Mouse (Mus musculus) right cerebral cortex, adult 2 months (tissue): Measurements from ENCODE around the gene Rasgef1b.
A peak's percentile ranks its signal among the peaks of the same experiment; 100 is the strongest.

Source experiments
- DNase-seq, 2 experiments: peaks; one replicate each; pipeline ENCODE4 v3.0.0; 2021 to 2022; ENCODE audit warnings: low spot score in 2 of 2

Rasgef1b gene

DNA sequence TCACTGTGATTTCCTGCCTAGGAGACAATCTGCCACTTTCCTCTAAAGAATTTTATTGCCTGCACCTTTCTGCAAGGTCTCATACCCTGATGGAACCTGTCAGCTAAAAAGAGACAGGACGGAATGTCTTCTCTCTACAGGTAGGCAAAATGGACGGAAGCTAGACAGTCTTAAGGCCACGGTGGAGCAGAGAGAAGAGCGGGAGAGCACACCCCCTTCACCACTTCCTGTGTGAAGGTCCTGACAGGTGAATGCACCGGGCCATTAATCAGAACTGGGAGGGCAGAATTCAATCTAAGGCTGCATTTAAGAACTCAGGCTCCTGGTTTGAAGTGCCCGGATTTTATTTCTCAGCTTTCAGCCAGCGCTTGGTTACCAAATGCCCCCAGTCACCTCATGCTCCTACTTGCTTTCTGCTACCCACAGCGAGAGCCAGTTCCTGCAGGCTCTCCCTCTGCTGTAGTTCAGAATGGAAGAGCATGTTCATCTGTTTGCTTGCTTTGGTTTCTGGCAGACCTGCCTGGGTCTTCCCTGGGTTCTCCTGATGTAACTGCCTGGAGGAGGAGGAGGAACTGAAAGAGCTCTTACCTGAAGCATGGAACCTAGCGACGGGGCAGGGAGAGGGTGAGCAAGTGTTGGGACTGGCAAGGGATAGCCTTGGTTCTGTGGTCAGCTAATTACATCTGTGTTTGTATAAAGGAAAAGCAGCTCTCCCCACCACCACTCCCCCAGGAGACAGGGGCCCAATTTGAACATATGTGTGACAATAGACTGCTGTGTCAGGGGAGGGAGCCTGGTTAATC is 233.3 kb downstream of the Rasgef1b start:
- DNase-seq = no peak

DNA sequence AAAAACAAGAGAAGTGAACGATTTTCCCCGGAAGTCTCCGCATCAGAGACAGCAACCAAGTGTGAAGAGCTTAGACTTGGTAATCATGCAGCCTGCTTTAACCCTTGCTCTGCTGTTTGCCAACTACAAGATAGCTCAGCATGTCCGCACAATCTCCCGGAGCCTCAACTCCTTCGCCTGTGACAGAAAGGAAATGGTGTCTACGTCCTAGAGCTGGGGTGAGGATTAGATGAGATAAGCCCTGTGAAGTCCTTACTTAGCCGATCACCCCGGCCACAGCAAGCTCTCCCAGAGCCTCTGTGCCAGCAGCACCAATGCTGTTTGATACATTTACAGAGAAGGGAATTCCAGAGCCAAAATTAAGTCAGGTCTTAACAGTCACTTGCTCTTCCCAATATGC is 235.0 kb downstream of the Rasgef1b start:
- no peak for DNase-seq

DNA sequence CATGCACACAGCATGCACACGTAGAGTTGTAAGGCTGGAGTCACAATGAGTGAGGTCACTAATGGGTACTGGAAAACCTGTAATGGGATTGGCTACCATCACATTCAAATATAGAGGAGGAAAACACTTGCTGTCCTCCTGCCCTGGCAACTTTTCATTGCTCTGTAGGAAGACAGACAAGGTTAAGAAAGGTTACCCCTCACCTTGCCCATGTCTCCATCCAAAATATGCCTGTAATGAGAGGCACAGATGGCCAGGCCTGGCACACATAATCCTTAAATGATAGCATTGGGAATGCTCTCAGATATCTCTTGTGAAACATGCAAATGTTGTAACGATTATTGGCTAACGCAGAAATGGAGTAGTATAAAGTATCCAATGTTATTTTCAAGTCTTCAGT is 235.8 kb downstream of the Rasgef1b start:
- DNase-seq = no peak

DNA sequence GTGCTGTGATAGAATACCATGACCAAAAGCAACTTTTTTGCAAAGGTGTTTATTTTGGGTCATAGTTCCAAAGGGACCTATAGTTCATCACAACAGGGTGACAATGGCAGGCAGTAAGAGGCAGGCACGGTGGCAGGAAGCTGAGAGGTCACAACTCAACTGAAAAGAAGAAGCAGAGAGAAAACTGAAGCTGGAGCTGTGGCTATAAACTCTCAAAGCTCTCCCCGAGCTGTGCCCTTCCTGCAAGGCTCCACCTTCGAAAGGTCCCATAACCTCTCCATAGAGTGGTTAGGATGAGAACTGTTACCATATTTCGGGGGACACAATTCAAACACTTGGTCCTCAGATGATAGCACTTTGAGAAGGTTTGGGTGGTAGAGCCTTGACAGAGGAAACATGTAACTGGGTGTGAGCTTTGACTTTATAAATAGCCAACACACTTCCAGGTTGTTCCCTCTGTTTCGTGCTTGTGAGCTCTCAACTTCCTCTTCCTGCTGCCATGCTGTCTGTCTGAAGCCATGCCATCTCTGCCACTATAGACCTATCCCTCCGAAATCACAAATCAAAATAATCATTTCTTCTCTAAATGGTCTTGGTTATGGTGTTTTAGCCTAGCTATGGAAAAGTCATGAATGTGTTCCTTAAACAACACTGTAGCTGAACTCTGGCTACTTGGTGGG is 240.2 kb downstream of the Rasgef1b start:
- DNase-seq = no peak

DNA sequence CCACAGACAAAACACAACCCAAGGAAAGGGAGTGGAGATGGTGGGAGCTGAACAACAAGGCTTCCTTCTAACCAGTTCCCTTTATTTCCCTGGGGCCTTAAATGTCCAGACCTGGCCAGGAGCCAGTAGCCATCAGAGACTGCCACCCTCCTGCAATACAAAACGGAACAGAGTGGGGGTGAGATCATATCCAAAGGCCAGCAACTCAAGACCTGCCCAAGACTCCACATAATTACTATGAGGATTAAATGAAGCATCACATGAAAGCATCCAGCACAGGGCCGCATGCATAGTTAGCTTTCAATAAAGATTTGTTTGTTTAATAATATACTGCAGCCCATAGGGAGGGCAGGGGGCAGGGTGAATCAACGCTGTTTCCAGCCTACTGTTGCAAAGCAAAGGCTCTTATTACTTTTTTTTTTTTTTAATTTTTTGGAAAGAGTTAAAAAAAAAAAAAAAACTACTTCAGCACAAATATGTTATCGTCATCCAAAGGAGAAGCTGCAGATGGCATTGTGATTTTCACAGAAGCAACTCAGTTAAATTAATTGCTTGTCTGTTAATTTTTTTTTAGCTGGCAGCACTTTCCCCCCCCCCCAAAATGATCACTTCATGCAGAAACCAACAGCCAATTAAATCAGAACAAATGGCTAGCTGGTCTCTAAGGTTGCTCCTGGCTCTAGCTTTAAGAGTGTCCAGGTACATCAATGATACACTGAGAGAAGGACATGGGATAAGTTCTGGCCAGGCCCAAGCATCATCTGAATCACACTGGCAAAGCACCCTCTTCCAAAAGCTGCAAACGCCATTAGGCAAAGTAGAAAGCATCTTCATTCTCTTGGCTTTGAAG is 241.6 kb downstream of the Rasgef1b start:
- no peak for DNase-seq

DNA sequence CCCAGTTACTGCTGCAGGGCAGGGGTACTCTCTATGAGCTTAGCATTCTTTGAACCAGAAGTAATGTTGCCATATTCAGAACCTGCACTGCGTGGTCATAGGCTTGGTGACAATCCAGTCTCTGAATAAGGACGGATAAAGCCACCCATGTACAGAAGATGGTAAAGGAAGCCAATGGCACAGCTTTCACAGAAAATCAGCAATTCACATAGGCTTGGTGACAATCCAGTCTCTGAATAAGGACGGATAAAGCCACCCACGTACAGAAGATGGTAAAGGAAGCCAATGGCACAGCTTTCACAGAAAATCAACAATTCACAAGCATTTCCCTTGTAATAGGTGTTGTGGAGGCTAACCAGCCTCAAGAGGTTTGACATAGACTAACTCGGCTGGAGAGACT is 245.7 kb downstream of the Rasgef1b start:
- no peak for DNase-seq

DNA sequence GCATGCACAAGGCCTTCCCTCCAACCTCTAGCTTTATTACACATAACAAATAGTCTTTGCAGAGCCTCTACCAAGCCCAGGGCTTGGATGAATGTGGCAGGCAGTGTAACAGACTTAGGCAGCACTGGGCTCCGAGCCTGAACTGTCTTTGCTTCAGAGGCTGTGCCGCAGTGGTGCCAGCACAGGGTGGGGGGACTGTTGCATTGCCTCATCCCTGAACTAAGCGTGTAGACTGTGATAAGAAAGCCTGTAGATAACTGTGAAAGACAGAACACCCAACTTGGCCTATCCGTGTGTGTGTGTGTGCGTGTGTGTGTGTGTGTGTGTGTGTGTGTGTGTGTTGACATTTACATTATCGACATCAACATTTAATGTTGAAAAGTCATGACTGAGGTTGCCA is 246.3 kb downstream of the Rasgef1b start:
- DNase-seq = no peak

DNA sequence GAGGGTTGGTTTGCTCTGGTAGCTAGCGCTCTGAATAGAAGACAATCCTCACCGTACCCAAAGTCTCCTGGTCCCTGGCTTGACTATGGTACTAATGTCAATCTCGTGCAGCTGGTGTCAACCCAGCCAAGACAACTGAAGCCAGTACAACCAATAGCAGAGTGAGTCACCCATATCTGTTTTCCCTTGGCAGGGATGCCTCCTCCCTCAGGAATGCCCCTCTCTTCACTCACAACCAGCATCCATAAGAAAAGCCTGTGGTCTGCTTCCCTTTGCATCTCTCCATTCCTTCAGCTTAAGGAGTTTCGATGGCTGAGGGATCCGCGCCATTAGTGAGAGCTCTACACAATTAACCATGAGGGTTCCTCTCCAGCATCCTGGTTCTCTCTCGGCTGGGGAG is 246.8 kb downstream of the Rasgef1b start:
- DNase-seq = no peak

DNA sequence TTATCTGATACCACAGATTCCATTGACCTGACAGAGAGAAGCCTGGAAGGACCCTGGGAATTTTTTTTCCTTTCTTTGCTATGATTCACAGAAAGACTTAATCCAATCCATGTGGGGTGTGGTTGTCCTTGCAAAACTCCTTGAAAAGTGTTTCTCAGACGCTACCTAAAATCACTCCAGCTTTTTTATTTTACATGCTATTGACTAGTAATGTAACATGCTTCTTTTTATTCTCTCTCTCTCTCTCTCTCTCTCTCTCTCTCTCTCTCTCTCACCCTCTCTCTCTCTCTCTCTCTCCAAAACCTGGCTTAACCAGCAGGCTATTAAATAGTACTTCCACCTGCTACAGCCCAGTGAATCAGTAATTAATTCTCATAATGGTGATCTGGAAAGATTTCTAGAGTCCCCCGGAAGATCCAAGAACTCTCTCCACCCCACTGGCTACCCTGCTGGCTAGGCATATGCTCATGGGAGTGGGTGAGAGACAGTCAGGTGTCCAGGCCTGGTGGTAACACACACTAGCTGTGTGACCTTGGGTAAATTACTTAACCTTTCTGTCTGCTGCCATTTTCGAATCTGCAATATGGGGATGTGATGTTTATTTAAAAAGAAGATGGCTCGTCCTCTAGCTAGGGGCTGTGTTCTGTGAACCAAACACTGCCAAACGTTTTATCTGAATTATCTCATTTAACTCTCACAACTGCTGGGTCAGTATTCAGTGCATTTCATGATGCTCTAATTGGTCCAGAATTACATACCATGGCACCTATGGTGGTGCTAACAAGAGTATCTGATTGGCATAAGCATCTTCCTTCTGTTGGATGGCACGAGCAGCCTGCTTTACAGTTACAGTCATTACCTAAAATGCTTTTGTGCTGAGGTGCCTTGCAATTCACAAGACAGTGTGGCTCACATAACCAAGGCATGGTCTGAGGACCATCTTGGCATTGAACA is 248.5 kb downstream of the Rasgef1b start:
- no peak for DNase-seq

DNA sequence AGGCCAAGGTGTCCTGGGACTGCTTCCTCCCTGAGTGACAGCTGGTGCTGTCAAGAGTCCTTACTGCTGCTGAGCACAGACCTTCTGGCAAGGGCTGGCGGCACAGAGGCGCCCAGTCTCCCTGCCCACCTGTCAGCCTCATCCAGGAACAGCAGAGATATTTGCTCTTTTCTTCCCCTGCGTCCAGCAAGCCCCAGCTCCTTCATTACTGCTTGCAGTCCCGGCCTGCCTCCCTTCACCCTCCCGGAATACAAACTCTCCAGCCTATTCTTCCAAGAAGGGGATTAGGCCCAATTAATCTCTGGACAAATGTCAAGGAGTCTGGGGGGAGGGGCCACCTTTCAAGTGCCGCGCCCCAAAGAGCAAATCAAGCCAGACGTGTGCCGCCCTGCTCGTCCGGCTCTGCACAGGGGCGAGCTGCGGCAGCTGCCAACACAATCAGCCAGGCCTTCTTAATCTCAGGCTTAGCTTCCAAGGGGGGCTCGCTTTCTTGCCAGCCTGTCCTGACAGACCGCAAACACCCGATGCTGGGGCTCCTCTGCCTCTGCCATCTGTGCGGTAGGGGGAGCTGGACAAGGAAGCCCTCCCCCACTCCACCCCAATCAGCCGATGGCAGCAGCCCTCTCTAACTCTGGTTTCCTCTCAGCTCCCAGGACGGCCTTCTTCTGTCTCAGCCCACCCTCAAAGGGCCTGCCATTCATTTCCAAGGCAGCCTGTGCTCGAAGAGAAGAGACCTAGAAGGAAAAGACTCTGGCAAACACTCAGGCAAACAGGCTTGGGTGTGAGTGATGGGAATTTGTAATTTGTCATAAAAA is 249.4 kb downstream of the Rasgef1b start:
- peak; percentile 39 to 63 for DNase-seq

DNA sequence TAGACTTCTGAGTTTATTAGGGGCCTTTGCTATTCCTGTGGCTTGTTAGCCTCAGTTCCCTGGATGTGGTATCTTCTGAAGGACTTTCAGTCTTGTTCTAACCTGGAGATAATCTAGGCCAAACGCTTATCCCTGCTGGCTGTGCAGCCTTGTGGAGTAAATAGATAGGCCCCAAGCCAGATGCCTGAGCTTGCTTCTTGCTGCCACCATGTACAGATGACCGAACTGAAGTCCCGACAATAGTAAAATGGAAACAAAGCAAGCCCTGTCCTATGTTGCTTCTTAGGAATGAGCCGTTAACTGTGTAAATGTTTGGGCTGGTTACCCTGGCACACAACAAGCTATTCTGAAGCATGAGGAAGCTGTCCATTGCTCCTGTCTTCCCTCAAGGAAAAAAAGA is 250.1 kb downstream of the Rasgef1b start:
- DNase-seq = no peak

DNA sequence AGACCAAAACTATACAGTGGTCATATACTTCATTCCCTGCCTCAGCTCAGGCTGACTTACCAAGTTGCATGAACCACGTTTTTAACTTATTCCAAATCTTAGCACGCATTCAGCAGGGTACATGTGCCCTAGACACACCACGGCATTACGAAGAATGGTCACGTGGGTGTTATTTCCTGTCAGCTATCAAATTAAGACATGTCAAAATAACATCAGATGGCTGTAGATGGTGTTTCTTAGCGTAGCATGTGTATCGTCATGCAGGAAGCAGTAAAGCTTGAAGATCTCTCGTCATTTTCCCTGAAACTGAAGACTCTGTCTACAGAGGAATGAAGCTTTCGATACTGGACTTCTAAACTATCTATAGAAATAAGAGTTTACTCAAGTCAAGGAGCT is 251.4 kb downstream of the Rasgef1b start:
- DNase-seq = no peak

DNA sequence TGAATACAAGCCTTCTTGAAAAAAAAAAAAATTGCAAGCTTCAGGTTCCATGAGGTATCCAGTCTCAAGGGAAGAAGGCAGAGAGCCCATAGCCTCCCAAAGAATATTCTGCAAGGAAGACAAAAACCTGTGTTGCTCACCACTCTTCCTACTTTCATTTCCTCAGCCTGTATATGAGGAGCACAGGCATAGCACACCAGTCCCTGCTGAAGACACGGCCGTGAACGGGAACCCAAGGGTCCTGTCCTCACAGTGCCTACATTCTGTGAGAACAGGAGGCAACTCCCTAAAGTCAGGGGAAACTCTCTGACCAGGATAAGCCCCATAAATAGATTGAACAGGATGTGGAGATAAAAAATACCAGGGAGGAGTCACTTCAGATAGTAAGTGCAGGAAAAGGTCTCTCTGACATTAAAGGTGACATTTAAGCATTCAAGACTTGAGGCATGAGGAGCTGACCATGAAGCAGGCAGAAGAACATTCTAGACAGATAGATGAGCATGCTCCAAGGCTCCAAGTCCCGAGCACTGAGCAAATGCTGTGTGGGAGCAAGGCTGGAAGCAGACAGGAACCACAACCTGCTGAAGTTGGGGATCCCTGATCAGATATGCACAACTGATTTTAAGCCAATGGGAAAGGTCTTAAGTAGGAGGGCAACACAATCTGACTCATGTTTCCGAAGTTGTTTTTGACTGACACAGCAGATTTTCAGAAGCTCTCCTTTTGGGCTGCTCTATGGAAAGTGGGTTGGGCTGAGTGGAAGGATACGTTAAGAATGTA is 252.0 kb downstream of the Rasgef1b start:
- no peak for DNase-seq

DNA sequence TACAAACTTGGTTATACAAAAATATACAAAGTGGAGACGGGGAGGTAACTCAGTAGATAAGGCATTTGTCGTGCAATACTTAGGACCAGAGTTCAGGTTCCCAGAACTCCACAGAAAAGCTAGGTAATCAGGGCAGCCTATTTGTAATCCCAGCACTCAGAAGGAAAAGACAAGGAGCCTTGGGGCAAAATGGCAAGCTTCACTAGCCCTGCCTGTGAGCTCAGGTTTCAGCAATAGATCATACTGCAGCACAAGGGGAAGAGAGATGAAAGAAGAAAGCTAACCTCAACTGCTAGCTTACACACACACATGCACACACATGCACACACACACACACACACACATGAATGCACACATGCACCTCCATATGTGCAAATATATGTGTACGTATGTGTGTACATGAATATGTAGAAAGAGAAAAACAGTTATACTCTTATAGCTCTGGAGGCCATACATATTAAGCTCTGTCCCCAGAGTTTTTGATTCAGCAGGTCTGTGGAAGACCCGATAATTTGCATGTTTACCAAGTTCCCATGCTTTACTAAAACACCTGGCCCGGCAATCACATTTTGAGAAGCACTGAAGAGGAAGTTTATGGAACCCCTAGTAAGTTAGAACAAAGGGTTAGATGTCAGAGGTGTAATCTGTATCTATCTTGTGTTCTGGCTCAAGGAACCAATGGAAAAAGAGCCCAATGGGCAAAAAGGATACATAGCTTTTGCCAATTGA is 256.1 kb downstream of the Rasgef1b start:
- DNase-seq = no peak

DNA sequence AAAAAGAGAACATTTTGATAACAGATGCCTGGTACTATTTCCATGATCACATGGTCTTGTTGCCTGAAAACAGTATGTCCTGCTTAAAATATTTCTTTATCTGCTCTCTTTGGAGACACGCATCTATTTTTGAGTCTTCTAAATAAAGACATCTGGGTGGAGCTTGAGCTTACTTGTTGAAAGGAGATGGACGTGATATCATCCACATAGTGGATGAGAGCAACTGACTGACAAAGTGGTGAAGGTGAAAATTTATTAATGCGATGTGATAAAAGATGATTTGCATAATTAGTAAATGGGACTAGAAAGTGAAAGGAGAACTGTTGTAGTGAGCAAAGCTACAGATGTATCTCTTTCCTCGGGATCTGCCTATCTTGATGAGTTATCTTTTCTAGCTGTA is 257.1 kb downstream of the Rasgef1b start:
- DNase-seq = no peak

DNA sequence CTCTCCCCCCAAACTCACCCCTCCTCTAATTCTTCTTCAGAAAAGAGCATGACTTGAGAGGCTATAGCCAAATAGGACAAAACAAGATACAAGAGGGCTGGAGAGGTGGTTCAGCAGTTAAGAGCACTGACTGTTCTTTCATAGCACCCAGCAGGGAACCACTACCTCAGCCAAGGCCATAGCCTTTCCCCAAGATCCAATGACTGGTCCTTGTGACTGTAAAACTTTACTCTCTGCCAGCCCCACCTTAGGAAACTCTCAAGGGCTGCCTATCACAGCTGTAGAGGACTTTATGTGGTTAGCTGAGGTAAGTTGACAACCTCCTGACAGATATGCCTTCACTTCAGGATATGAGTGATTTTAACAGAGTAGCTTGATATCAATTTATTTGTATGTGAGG is 258.3 kb downstream of the Rasgef1b start:
- no peak for DNase-seq

DNA sequence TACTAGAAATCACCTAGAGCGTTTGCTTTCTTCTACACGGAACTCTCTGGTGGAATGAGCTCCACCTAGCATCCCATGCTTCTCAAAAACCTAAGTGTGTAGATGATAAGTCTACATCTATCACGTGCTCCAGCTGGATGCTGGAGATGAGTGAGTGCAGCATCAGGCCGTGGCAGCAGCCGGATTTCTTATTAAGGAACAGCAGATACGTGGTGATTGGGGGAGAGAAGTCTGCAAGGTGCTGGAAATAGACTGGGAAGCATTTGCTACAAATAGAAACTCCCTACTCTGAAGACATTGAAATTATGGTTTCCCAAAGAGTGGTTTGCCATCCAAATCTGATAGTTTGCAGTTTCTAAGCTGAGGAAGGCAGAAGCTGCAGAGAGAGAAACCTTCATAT is 269.9 kb downstream of the Rasgef1b start:
- peak; percentile 36 to 42 for DNase-seq

DNA sequence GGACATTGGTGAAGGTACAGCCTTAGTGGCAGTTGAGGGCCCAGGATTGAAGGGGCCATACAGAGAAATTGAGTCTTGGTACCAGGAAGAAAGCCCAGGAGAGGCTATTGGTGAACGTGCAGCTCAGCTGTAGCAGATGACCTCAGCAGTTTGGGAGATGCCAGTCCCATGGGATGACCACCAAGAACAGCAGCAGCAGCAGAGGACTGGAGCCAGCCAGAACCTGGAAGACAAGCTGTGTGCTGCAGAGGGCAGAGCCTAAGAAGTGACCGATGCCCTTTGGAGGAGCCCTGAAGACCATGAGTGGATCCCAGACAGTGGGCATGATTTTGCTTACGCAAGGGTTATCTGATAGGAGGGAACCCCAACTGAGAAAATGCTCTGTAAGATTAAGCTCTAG is 271.6 kb downstream of the Rasgef1b start:
- no peak for DNase-seq

DNA sequence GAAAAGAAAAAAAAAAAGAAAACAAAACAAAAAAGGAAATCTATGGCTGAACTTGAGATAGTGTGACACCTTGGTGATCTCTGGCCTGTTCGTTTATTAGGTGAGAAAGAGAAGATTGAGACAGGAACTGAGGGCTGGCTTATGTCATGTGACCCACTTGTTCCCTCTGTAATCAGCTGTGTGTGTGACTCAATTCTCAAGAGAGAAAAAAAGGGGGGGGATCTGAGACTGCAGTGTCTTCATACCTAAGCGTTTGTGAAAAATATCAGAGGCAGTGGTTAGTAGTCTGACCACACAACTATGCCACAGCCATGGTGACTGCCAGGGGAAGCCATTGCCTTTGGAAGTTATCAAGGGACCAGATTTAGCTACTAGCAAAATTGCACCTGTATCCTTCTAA is 276.9 kb downstream of the Rasgef1b start:
- DNase-seq = no peak
